Mouse (Mus musculus) kidney, postnatal 0 days (tissue): ENCODE data around the gene Mast2. TPM values are rescaled to one million over a fixed set of nuclear protein-coding genes. Genes with fewer than 3 reads are reported as not detected.
A peak's percentile ranks its signal among the peaks of the same experiment; 100 is the strongest.

Experiments used
- ATAC-seq: fragments of 200-750 bp; cut with Nextera tagmentation; replicated peaks from 2 replicates; pipeline ENCODE4 v1.8.0; 2017; ENCODE audit warnings: low read depth, moderate number of reproducible peaks, moderate TSS enrichment, moderate library complexity; ENCODE audit not compliant: low FRiP score
- DNase-seq: peaks from one replicate; pipeline ENCODE4 v3.0.0-alpha.2; 2016; ENCODE audit warnings: low spot score
- H3K27ac ChIP-seq: fragments of 300-500 bp; sonication (generic); 2 replicates; pipeline ENCODE4 v1.5.1; 2014; ENCODE audit warnings: mild to moderate bottlenecking
- H3K27me3 ChIP-seq: fragments of 300-500 bp; sonication (generic); 2 replicates; pipeline ENCODE4 v1.6.1; 2014; ENCODE audit warnings: low read length, mixed read lengths; ENCODE audit not compliant: insufficient read depth
- H3K36me3 ChIP-seq: fragments of 300-500 bp; sonication (generic); 2 replicates; pipeline ENCODE4 v1.6.1; 2014; ENCODE audit warnings: low read length, mixed read lengths; ENCODE audit not compliant: insufficient read depth
- H3K4me1 ChIP-seq: fragments of 300-500 bp; sonication (generic); replicated peaks from 2 replicates; pipeline ENCODE4 v1.6.1; 2014; ENCODE audit warnings: antibody characterized with exemption, low read length, mixed read lengths; ENCODE audit not compliant: insufficient read depth
- H3K4me2 ChIP-seq: fragments of 300-500 bp; sonication (generic); 2 replicates; pipeline ENCODE4 v1.6.1; 2014; ENCODE audit warnings: mild to moderate bottlenecking, low read length, moderate library complexity, mixed read lengths
- H3K4me3 ChIP-seq: fragments of 300-500 bp; sonication (generic); replicated peaks from 2 replicates; pipeline ENCODE4 v1.5.1; 2014; ENCODE audit warnings: low read depth, low read length
- H3K9ac ChIP-seq: fragments of 300-500 bp; sonication (generic); 2 replicates; pipeline ENCODE4 v1.6.1; 2014; ENCODE audit warnings: low read depth, low read length
- H3K9me3 ChIP-seq: fragments of 300-500 bp; sonication (generic); replicated peaks from 2 replicates; pipeline ENCODE4 v1.6.1; 2016; ENCODE audit warnings: low read length, inconsistent platforms, mixed read lengths
- CTCF ChIP-seq: IDR thresholded peaks from 2 replicates; pipeline ENCODE4 v1.5.1; 2016; ENCODE audit warnings: antibody characterized with exemption, low read depth, mild to moderate bottlenecking, moderate library complexity
- WGBS: fragments of 180-500 bp; shearing (Covaris S2); extraction: QIAGEN DNeasy Blood & Tissue Kit; methylation state at CpG from one replicate; pipeline ENCODE4 v1.1.7; 2014; 5-methylcytosine and 5-hydroxymethylcytosine counted together
- polyA plus RNA-seq: library from polyadenylated mRNA; unstranded; fragments of >200 nt; fragmentation: Nextera tagmentation; extraction: Ambion mirVana; gene quantifications from 2 replicates; pipeline ENCODE4 v1.2.1, GENCODE M21; 2015

The Mast2 gene
- polyA plus RNA-seq, 1 experiment from 2014 or later = 8.8 TPM

DNA sequence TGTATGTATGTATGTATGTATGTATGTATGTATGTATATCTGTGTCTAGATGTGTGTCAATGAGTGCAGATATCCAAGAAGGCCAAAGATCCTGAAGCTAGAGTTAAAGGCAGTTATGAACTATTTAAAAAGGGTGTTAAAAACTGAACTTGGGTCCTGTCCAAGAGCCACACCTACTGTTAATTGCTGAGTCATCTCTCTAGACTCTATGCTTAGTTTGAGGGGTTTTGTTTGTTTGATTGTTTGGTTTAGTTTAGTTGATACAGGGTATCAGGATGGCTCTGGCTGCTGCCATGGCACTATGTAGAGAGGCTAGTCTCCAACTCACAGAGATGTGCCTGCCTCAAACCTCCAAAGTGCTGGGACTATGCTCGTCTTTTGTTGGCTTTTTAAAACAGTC is 61.3 kb downstream of the Mast2 start:
- Histone ChIP-seq H3K9me3 (no peaks in the 10 kb centered on the region), H3K4me3 (no peak overlapping the region), H3K36me3 (no peaks in the 10 kb centered on the region), H3K9ac (no peak overlapping the region), H3K4me2 (no peak overlapping the region), H3K4me1 (no peaks in the 10 kb centered on the region), H3K27ac (no peak overlapping the region), H3K27me3 (no peaks in the 10 kb centered on the region)
- WGBS = 92% methylated on average over 1 of the region's 1 CpGs
- ATAC-seq (no peak), DNase-seq (no peak)
- no peak for TF ChIP-seq CTCF

DNA sequence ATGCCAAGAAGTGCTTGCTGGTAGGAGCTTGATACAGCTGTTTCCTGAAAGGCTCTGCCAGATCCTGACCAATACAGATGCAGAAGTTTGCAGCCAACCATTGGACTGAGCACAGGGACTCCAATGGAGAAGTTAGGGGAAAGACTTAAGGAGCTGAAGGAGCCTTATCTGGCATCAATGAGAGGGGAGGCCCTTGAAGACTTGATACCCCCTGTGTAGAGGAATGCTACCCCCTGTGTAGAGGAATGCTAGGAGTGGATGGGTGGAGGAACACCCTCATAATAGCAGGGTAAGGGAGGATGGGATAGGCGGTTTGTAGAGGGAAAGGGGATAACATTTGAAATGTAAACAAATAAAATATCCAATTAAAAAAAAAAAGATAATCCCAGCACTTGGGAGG is 65.9 kb downstream of the Mast2 start:
- TF ChIP-seq CTCF = no peak
- DNase-seq (no peak), ATAC-seq (no peak)
- Histone ChIP-seq H3K4me3 (no peak overlapping the region), H3K9me3 (no peaks in the 10 kb centered on the region), H3K36me3 (no peaks in the 10 kb centered on the region), H3K4me1 (no peaks in the 10 kb centered on the region), H3K9ac (no peak overlapping the region), H3K27me3 (no peaks in the 10 kb centered on the region), H3K4me2 (no peak overlapping the region), H3K27ac (no peak overlapping the region)
- WGBS = 62% methylated on average over 1 of the region's 1 CpGs

DNA sequence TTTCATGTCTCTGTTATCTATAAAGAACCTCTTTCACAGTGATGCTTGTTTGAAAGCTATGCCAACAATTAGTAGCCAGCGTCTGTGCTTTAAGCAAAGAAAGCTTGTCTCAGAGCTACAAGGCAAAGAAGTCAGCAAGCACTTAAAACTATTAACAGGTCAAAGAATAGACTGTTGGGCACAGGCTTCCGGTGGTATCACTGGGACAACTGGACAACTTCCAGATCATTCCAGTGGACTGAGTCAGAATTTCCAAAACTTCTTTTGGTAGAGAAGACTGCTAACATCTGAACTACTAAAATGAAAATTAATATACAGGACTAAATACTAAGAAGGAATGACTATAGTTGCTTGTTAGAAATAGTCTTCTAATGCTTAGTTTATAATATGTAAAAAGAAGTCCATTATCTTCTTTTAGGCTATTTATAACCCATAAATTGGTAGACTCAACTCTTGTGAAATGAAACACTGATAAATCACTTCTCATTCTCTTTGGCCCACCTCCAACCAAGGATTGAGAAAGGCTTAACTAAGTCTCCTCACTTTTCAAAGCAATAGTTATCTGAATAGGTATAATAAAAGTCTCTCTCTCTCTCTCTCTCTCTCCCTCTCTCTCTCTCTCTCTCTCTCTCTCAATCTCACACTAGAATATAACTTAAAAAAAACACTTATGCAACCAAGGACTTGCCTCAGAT is 85.9 kb downstream of the Mast2 start:
- no peak overlapping the region for H3K9ac ChIP-seq
- H3K4me1 ChIP-seq = no peaks in the 10 kb centered on the region
- 73% methylated on average over 2 of the region's 2 CpGs for WGBS
- no peaks in the 10 kb centered on the region for H3K27me3 ChIP-seq
- ATAC-seq (no peak), DNase-seq (no peak)
- no peaks in the 10 kb centered on the region for H3K36me3 ChIP-seq
- no peak overlapping the region for H3K27ac ChIP-seq
- no peak for TF ChIP-seq CTCF
- H3K4me2 ChIP-seq = no peak overlapping the region
- H3K9me3 ChIP-seq = no peaks in the 10 kb centered on the region
- H3K4me3 ChIP-seq = no peak overlapping the region

DNA sequence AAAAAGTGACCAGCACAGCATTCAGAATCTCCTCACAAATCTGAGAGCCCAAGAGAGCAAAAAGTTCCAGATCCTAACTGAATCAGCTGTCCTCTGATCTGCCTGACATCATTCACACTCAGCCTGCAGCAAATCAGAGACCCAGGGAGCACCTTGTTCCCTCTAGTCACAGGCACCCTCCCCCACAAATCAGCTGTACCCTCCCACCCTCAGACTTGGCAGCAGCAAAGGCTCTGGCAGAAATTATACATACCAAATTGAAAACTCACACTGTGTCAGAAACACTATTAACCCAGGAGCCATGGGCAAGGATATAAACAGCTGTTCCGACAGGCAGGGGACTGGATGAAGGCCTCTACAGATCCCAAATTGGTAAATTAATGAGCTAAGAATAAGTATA is 92.3 kb downstream of the Mast2 start:
- no peaks in the 10 kb centered on the region for H3K27me3 ChIP-seq
- no peak overlapping the region for H3K4me3 ChIP-seq
- WGBS = 57% methylated on average over 1 of the region's 1 CpGs
- ATAC-seq = no peak
- H3K36me3 ChIP-seq = no peaks in the 10 kb centered on the region
- H3K9me3 ChIP-seq = no peaks in the 10 kb centered on the region
- TF ChIP-seq CTCF = no peak
- H3K4me2 ChIP-seq = no peak overlapping the region
- no peak for DNase-seq
- H3K4me1 ChIP-seq = no peaks in the 10 kb centered on the region
- no peak overlapping the region for H3K27ac ChIP-seq
- no peak overlapping the region for H3K9ac ChIP-seq

DNA sequence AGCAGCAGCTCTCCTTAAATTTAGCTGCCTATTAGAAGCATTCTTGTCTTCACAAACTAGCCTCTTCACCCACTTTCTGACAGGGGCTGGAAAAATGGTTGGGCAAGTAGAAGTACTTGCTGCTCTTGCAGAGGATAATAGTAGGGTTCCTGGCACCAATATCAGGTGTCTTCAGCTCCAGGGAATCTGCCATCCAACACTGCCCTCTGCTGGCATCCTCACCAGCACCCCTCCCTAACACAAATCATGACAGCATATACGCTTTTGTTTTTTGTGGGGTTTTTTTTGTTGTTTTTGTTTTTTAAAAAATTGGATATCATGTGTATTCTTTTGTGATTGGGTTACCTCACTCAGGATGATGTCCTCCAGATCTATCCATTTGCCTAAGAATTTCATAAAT is 105.9 kb downstream of the Mast2 start:
- no peaks in the 10 kb centered on the region for H3K9me3 ChIP-seq
- ATAC-seq (no peak), DNase-seq (no peak)
- no peak overlapping the region for H3K9ac ChIP-seq
- H3K4me2 ChIP-seq = no peak overlapping the region
- H3K4me3 ChIP-seq = no peak overlapping the region
- WGBS = 94% methylated on average over 1 of the region's 1 CpGs
- no peak overlapping the region for H3K27ac ChIP-seq
- H3K36me3 ChIP-seq = no peaks in the 10 kb centered on the region
- H3K4me1 ChIP-seq = no peaks in the 10 kb centered on the region
- H3K27me3 ChIP-seq = no peaks in the 10 kb centered on the region
- peak; percentile 29; the same call in 1 of the 2 replicates for TF ChIP-seq CTCF

DNA sequence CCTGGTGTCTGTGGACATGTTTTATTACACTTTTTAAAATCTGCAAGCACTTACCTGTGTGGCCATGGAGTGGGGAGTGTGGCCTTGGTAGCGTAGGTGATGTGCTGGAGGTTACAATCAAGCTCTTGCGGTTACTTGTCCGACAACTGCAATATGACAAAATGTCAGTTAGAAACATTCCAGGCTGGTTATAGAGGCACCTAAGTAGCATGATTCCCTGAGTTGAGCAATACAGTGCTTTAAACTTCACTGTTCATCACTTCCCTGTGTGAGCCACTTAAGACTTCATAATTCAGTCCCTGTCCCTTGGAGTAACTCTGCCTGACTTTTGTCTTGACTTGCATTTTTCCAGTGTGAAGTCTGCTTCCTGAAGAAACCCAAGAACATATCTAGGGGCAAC is 111.1 kb downstream of the Mast2 start:
- ATAC-seq = no peak
- Histone ChIP-seq H3K36me3 (no peaks in the 10 kb centered on the region), H3K4me2 (no peak overlapping the region), H3K9me3 (no peaks in the 10 kb centered on the region), H3K4me3 (no peak overlapping the region), H3K27ac (no peak overlapping the region), H3K9ac (no peak overlapping the region), H3K4me1 (no peaks in the 10 kb centered on the region), H3K27me3 (no peaks in the 10 kb centered on the region)
- TF ChIP-seq CTCF = no peak
- WGBS = 92% methylated on average over 3 of the region's 3 CpGs
- no peak for DNase-seq

DNA sequence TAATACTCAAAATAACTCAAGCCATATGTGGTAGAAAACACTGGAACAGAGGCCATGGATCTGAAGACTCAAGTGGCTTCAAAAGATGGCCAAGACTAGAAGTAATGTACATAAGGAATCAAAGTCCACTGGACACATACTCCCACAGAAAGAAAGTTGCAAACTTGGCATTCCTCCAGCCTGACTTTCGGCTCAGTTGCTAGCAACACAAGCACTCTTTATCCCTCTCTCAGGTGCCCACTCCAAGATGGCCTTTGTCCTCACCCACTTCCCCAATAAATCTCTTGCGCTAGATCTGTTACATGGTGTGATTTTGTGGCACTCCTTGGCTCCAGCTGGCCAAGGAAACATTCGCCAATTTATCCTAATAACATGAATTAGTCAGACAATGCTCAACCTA is 111.5 kb downstream of the Mast2 start:
- Histone ChIP-seq H3K9ac (no peak overlapping the region), H3K4me2 (no peak overlapping the region), H3K4me1 (no peaks in the 10 kb centered on the region), H3K27me3 (no peaks in the 10 kb centered on the region), H3K4me3 (no peak overlapping the region), H3K36me3 (no peaks in the 10 kb centered on the region), H3K27ac (no peak overlapping the region), H3K9me3 (no peaks in the 10 kb centered on the region)
- DNase-seq (peak; percentile 17), ATAC-seq (no peak)
- 72% methylated on average over 3 of the region's 3 CpGs for WGBS
- no peak for TF ChIP-seq CTCF
